Mouse (Mus musculus) CH12.LX (cell line): Measurements from ENCODE around the gene Il1r2. TPM values are rescaled to one million over a fixed set of nuclear protein-coding genes. Genes with fewer than 3 reads are reported as not detected.

Experiments
- DNase-seq: peaks from one replicate; pipeline ENCODE4 v3.0.0-alpha.2; 2013; ENCODE audit errors: extremely low read depth
- H3K27ac ChIP-seq: 2 replicates; pipeline ENCODE4 v1.5.1; 2012; ENCODE audit warnings: low read depth, mild to moderate bottlenecking, control low read depth, moderate library complexity; ENCODE audit not compliant: insufficient read depth
- H3K27me3 ChIP-seq: replicated peaks from 2 replicates; pipeline ENCODE3; 2012; ENCODE audit warnings: inconsistent platforms
- H3K36me3 ChIP-seq, 2 experiments: replicated peaks in 1 of 2; 2 replicates each; pipeline versions ENCODE3 to v1.6.1; 2012; ENCODE audit warnings: inconsistent platforms in 1 of 2, low read length in 1 of 2, mild to moderate bottlenecking in 1 of 2, mixed read lengths in 1 of 2, moderate library complexity in 1 of 2; ENCODE audit not compliant: control insufficient read depth in 1 of 2, insufficient read depth in 1 of 2
- H3K4me1 ChIP-seq, 2 experiments: 2 replicates each; pipeline ENCODE4 v1.6.1; 2012; ENCODE audit warnings: inconsistent platforms in 1 of 2, moderate library complexity in 1 of 2; ENCODE audit not compliant: insufficient read depth in 2 of 2, control insufficient read depth in 1 of 2
- H3K4me2 ChIP-seq: 2 replicates; pipeline ENCODE4 v1.6.1; 2012; ENCODE audit warnings: low read depth, mild to moderate bottlenecking, control low read depth; ENCODE audit not compliant: poor library complexity, insufficient read depth, severe bottlenecking
- H3K4me3 ChIP-seq, 3 experiments: fragments of 150-350 bp in 1 of 3; sonication (generic) in 1 of 3; replicated peaks in 1 of 3; 2 replicates each; pipeline versions ENCODE3 to v1.5.1; 2011 to 2012; ENCODE audit warnings: low read depth in 2 of 3, low read length in 2 of 3, mild to moderate bottlenecking in 2 of 3, moderate library complexity in 2 of 3, control low read depth in 1 of 3, improper control_type of control experiment in 1 of 3, inconsistent platforms in 1 of 3, mixed read lengths in 1 of 3; ENCODE audit not compliant: poor library complexity in 1 of 3
- H3K79me2 ChIP-seq: replicated peaks from 2 replicates; pipeline ENCODE4 v1.6.1; 2012; ENCODE audit warnings: mild to moderate bottlenecking, moderate library complexity; ENCODE audit not compliant: control insufficient read depth, poor library complexity, insufficient read depth, severe bottlenecking; ENCODE audit errors: extremely low read depth
- H3K9ac ChIP-seq: 2 replicates; pipeline ENCODE4 v1.6.1; 2012; ENCODE audit warnings: low read depth, mild to moderate bottlenecking, control low read depth, moderate library complexity; ENCODE audit not compliant: insufficient read depth
- H3K9me3 ChIP-seq: replicated peaks from 2 replicates; pipeline ENCODE3; 2012; ENCODE audit warnings: low read length, inconsistent platforms, mixed read lengths
- CHD1 ChIP-seq: IDR thresholded peaks from 2 replicates; pipeline ENCODE4 v1.6.1; 2012; ENCODE audit warnings: low read depth, low read length, improper control_type of control experiment, inconsistent platforms
- CTCF ChIP-seq, 2 experiments: IDR thresholded peaks in 1 of 2; conservative IDR thresholded peaks in 1 of 2; 2 replicates each; pipeline ENCODE4 v1.5.1; 2011 to 2012; ENCODE audit warnings: low read depth in 2 of 2, low read length in 2 of 2, improper control_type of control experiment in 1 of 2, inconsistent platforms in 1 of 2, mild to moderate bottlenecking in 1 of 2, moderate library complexity in 1 of 2
- ELF1 ChIP-seq: IDR thresholded peaks from 2 replicates; pipeline ENCODE4 v1.6.1; 2014; ENCODE audit warnings: low read depth, mild to moderate bottlenecking, inconsistent platforms, low read length, improper control_type of control experiment
- ETS1 ChIP-seq: conservative IDR thresholded peaks from 2 replicates; pipeline ENCODE4 v1.6.1; 2012; ENCODE audit warnings: low read depth, mild to moderate bottlenecking, inconsistent platforms, low read length, improper control_type of control experiment, moderate library complexity
- IRF4 ChIP-seq: IDR thresholded peaks from 2 replicates; pipeline ENCODE4 v1.6.1; 2014; ENCODE audit warnings: low read depth, mild to moderate bottlenecking, inconsistent platforms, low read length, improper control_type of control experiment
- JUN ChIP-seq: IDR thresholded peaks from 2 replicates; pipeline ENCODE4 v1.6.1; 2011; ENCODE audit warnings: low read depth, mild to moderate bottlenecking, low read length, improper control_type of control experiment, moderate library complexity; ENCODE audit not compliant: insufficient read depth
- JUND ChIP-seq: conservative IDR thresholded peaks from 2 replicates; pipeline ENCODE4 v1.6.1; 2011; ENCODE audit warnings: low read depth, low read length, improper control_type of control experiment
- MEF2A ChIP-seq: IDR thresholded peaks from 2 replicates; pipeline ENCODE4 v1.6.1; 2014; ENCODE audit warnings: low read depth, mild to moderate bottlenecking, inconsistent platforms, low read length, improper control_type of control experiment, borderline replicate concordance
- MYC ChIP-seq: IDR thresholded peaks from 2 replicates; pipeline ENCODE4 v1.6.1; 2011; ENCODE audit warnings: low read depth, mild to moderate bottlenecking, improper control_type of control experiment, low read length
- NRF1 ChIP-seq: IDR thresholded peaks from 2 replicates; pipeline ENCODE4 v1.6.1; 2014; ENCODE audit warnings: low read depth, mild to moderate bottlenecking, inconsistent platforms, low read length, improper control_type of control experiment, moderate library complexity
- PAX5 ChIP-seq: IDR thresholded peaks from 2 replicates; pipeline ENCODE4 v1.6.1; 2012; ENCODE audit warnings: low read length, inconsistent platforms, mixed read lengths
- SIN3A ChIP-seq: IDR thresholded peaks from 2 replicates; pipeline ENCODE4 v1.6.1; 2012; ENCODE audit warnings: low read length, improper control_type of control experiment, inconsistent platforms
- SMC3 ChIP-seq: IDR thresholded peaks from 2 replicates; pipeline ENCODE4 v1.6.1; 2011; ENCODE audit warnings: low read depth, low read length, improper control_type of control experiment
- TBP ChIP-seq: conservative IDR thresholded peaks from 2 replicates; pipeline ENCODE4 v1.6.1; 2011; ENCODE audit warnings: low read depth, low read length, improper control_type of control experiment
- TCF12 ChIP-seq: IDR thresholded peaks from 2 replicates; pipeline ENCODE4 v1.6.1; 2014; ENCODE audit warnings: low read depth, mild to moderate bottlenecking, inconsistent platforms, low read length, improper control_type of control experiment
- USF2 ChIP-seq: conservative IDR thresholded peaks from 2 replicates; pipeline ENCODE4 v1.6.1; 2011; ENCODE audit warnings: low read depth, low read length, improper control_type of control experiment
- ZC3H11A ChIP-seq: IDR thresholded peaks from 2 replicates; pipeline ENCODE4 v1.6.1; 2012; ENCODE audit warnings: low read depth, mild to moderate bottlenecking, inconsistent platforms, low read length, improper control_type of control experiment
- ZNF384 ChIP-seq: IDR thresholded peaks from 2 replicates; pipeline ENCODE4 v1.6.1; 2012; ENCODE audit warnings: low read depth, low read length, improper control_type of control experiment, inconsistent platforms
- dilution Hi-C: fragments of 300-500 bp; cut with MboI; formaldehyde crosslinking; loops from 2 replicates; pipeline ENCODE4 v1.14.3; 2020; ENCODE audit warnings: low sequenced_read_pairs; ENCODE audit not compliant: extremely low pct_unique_long_range_greater_than_20kb, extremely low pct_ligation_motif_present
- in situ Hi-C: fragments of 300-500 bp; cut with MboI; formaldehyde crosslinking; loops from 3 replicates; pipeline ENCODE4 v1.14.3; 2019; ENCODE audit warnings: low sequenced_read_pairs, low pct_ligation_motif_present, low pct_unique_long_range_greater_than_20kb, mixed read lengths
- polyA plus RNA-seq: library from polyadenylated mRNA; unstranded; fragments of >175 nt; gene quantifications from 2 replicates; pipeline ENCODE4 v1.2.1, GENCODE M21; 2012; ENCODE audit warnings: low read depth; ENCODE audit not compliant: insufficient read length
- total RNA-seq, 2 experiments: library from RNA; depleted of rRNA; stranded (reverse); fragments of 300-350 nt in 1 of 2; fragments of >200 nt in 1 of 2; gene quantifications; 2 replicates each; pipeline ENCODE4 v1.2.3; 2012 to 2014

Il1r2 gene
- total and polyA plus RNA-seq, 3 experiments, result 0.13 to 2.2 (median 1.1) TPM

DNA sequence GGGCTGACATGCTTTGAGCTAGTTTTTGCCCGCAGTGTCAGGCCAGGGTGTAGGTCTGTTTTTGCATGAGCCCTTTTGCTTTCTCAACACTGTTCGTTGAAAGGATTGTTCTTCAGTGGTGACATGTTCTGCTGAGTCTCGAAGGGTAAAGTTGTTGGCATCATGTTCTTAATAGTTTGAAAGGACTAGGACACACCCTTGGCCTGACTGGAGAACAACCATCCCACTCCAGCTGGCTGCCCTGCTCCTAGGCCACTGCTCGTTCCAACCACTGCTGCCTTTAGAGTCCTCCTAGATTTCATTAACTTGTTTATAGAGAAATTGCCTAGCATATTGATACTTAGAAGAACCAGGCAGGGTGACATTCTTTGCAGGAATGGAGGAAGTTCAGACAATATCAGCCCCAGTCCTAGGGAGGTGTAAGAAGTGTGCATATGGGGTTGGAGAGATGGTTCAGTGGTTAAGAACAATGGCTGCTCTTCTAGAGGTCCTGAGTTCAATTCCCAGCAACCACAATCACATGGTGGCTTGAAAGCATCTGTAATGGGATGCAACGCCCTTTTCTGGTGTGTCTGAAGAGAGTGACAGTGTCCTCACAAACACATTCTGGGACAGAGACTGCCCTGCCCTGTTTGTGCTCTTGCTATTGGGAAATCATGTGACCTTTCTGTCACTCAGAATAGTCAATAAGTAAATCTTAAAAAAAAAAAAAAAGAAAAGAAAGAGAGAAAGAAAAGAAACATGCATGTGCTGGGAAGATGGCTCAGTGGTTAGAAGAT lies 34.3 kb downstream of the Il1r2 start:
- in situ Hi-C loops (loop anchor here (25.0 kb wide), 1 partner anchor 429 kb away; no protein-coding TSS in a partner anchor), dilution Hi-C loops (no loop called here)
- DNase-seq, result no peak
- Histone ChIP-seq H3K36me3 (no peaks in the 10 kb centered on the region), H3K4me2 (no peak overlapping the region), H3K27ac (no peak overlapping the region), H3K9me3 (peaks cover 2% of the 10 kb centered on the region), H3K4me1 (peaks cover 15 to 24% of the 10 kb centered on the region in 2 experiments), H3K79me2 (no peaks in the 10 kb centered on the region), H3K4me3 (no peak overlapping the region), H3K9ac (no peak overlapping the region), H3K27me3 (no peaks in the 10 kb centered on the region)
- no peak for TF ChIP-seq USF2
- TF ChIP-seq SMC3, result no peak
- TF ChIP-seq PAX5, result no peak
- no peak for TF ChIP-seq TCF12
- TF ChIP-seq NRF1, result no peak
- no peak for TF ChIP-seq SIN3A
- TF ChIP-seq ZC3H11A, result no peak
- no peak for TF ChIP-seq CHD1
- no peak for TF ChIP-seq ETS1
- no peak for TF ChIP-seq TBP
- TF ChIP-seq JUND, result no peak
- no peak for TF ChIP-seq CTCF (conservative IDR thresholded peaks at IDR 0.05 in 1 of 2, IDR thresholded peaks at IDR 0.05 in 1 of 2; ENCODE audit: low read depth in 2 of 2, low read length in 2 of 2)
- no peak for TF ChIP-seq JUN
- no peak for TF ChIP-seq MYC
- no peak for TF ChIP-seq IRF4
- TF ChIP-seq ZNF384, result no peak

DNA sequence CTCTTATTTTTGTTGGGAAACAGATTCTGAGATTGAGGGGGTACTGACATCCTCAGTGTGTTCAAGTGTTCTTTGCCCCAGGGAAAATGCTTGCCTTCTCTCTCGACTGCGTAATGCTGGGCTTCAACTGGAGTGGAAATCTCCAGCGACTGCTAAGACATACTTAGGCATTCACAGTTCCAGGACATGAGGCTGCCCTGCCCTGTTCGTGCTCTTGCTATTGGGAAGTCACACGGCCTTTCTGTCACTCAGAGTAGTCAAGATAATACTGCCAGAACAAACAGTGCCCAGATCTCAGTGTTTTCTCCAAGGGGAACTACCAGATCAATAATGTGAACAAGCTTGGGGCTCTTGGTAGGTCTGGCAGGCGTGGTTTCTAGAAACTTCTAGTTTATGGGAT lies 35.9 kb downstream of the Il1r2 start:
- TF ChIP-seq CHD1 (no peak), ELF1 (no peak), ZNF384 (no peak), JUND (no peak), IRF4 (no peak), MEF2A (no peak)
- TF ChIP-seq, all 38 proteins: peak for 0
- Histone ChIP-seq H3K9me3 (peaks cover 2% of the 10 kb centered on the region), H3K4me1 (peaks cover 15 to 24% of the 10 kb centered on the region in 2 experiments), H3K4me3 (no peak overlapping the region), H3K27me3 (no peaks in the 10 kb centered on the region), H3K79me2 (no peaks in the 10 kb centered on the region), H3K27ac (no peak overlapping the region), H3K36me3 (no peaks in the 10 kb centered on the region), H3K4me2 (no peak overlapping the region), H3K9ac (no peak overlapping the region)
- in situ Hi-C loops (loop anchor here (25.0 kb wide), 1 partner anchor 428 kb away; no protein-coding TSS in a partner anchor), dilution Hi-C loops (no loop called here)
- no peak for DNase-seq
